Mouse (Mus musculus) midbrain, embryonic 13.5 days (tissue): ENCODE measurements around the gene Snph. TPM values are rescaled to one million over a fixed set of nuclear protein-coding genes. Genes with fewer than 3 reads are reported as not detected.

Experiments used
- ATAC-seq: fragments of 200-750 bp; cut with Nextera tagmentation; 2 replicates; pipeline ENCODE4 v1.8.0; 2017; ENCODE audit warnings: mild to moderate bottlenecking, moderate TSS enrichment, moderate library complexity
- H3K27ac ChIP-seq: fragments of 300-500 bp; sonication (generic); 2 replicates; pipeline ENCODE4 v1.5.1; 2015; ENCODE audit warnings: inconsistent platforms, mild to moderate bottlenecking, moderate library complexity
- H3K27me3 ChIP-seq: fragments of 300-500 bp; sonication (generic); 2 replicates; pipeline ENCODE4 v1.6.1; 2015; ENCODE audit warnings: mild to moderate bottlenecking, inconsistent platforms
- H3K36me3 ChIP-seq: fragments of 300-500 bp; sonication (generic); 2 replicates; pipeline ENCODE4 v1.6.1; 2015; ENCODE audit warnings: mild to moderate bottlenecking, inconsistent platforms
- H3K4me1 ChIP-seq: fragments of 300-500 bp; sonication (generic); replicated peaks from 2 replicates; pipeline ENCODE4 v1.6.1; 2015; ENCODE audit warnings: inconsistent platforms
- H3K4me2 ChIP-seq: fragments of 300-500 bp; sonication (generic); replicated peaks from 2 replicates; pipeline ENCODE4 v1.6.1; 2015; ENCODE audit warnings: moderate library complexity, mild to moderate bottlenecking, inconsistent platforms
- H3K4me3 ChIP-seq: fragments of 300-500 bp; sonication (generic); replicated peaks from 2 replicates; pipeline ENCODE4 v1.5.1; 2015; ENCODE audit warnings: mild to moderate bottlenecking, inconsistent platforms
- H3K9ac ChIP-seq: fragments of 300-500 bp; sonication (generic); replicated peaks from 2 replicates; pipeline ENCODE4 v1.6.1; 2015; ENCODE audit warnings: mild to moderate bottlenecking, inconsistent platforms
- H3K9me3 ChIP-seq: fragments of 300-500 bp; sonication (generic); 2 replicates; pipeline ENCODE4 v1.6.1; 2016; ENCODE audit warnings: mild to moderate bottlenecking, inconsistent platforms
- WGBS: fragments of 180-500 bp; shearing (Covaris S2); methylation state at CpG from one replicate; pipeline ENCODE4 v1.1.7; 2015; 5-methylcytosine and 5-hydroxymethylcytosine counted together
- polyA plus RNA-seq: library from polyadenylated mRNA; unstranded; fragments of >200 nt; fragmentation: Nextera tagmentation; extraction: Ambion mirVana; gene quantifications from 2 replicates; pipeline ENCODE4 v1.2.1, GENCODE M21; 2015

The Snph gene
- polyA plus RNA-seq, 1 experiment from 2014 or later, result 12.6 TPM

GRCm38 (mm10) chr2:151564986-151565385 lies 67.4 kb downstream of the Snph start:
- Histone ChIP-seq H3K4me2 (no peak overlapping the region), H3K27me3 (no peaks in the 10 kb centered on the region), H3K36me3 (peaks cover 52% of the 10 kb centered on the region), H3K9me3 (no peaks in the 10 kb centered on the region), H3K4me3 (no peak overlapping the region), H3K9ac (no peak overlapping the region), H3K27ac (no peak overlapping the region), H3K4me1 (no peaks in the 10 kb centered on the region)
- 86% methylated on average over 3 of the region's 3 CpGs for WGBS
- no peak for ATAC-seq

DNA sequence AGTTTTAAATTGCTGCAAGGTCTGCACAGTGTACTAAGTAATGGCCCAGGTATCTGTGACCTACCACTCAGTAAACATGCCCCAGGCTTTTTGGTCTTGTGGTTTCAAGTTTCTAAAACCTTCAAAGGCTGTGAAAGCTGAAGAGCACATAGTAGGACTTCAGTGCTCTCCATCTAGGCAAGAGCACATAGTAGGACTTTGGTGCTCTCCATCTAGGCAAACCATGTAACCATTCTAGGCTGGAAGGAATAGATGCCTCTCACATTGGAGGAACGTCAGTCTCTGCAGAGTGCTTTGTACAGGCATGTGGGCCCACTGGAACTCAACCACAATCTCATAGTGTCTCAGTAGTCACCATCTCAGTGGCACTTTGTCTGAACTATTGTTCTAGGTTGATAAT lies 68.4 kb downstream of the Snph start:
- peaks cover 62% of the 10 kb centered on the region for H3K36me3 ChIP-seq
- H3K27me3 ChIP-seq, result no peaks in the 10 kb centered on the region
- H3K4me3 ChIP-seq, result no peak overlapping the region
- H3K9ac ChIP-seq, result no peak overlapping the region
- H3K4me2 ChIP-seq, result no peak overlapping the region
- 86% methylated on average over 1 of the region's 1 CpGs for WGBS
- no peaks in the 10 kb centered on the region for H3K9me3 ChIP-seq
- no peak for ATAC-seq
- H3K27ac ChIP-seq, result no peak overlapping the region
- no peaks in the 10 kb centered on the region for H3K4me1 ChIP-seq

DNA sequence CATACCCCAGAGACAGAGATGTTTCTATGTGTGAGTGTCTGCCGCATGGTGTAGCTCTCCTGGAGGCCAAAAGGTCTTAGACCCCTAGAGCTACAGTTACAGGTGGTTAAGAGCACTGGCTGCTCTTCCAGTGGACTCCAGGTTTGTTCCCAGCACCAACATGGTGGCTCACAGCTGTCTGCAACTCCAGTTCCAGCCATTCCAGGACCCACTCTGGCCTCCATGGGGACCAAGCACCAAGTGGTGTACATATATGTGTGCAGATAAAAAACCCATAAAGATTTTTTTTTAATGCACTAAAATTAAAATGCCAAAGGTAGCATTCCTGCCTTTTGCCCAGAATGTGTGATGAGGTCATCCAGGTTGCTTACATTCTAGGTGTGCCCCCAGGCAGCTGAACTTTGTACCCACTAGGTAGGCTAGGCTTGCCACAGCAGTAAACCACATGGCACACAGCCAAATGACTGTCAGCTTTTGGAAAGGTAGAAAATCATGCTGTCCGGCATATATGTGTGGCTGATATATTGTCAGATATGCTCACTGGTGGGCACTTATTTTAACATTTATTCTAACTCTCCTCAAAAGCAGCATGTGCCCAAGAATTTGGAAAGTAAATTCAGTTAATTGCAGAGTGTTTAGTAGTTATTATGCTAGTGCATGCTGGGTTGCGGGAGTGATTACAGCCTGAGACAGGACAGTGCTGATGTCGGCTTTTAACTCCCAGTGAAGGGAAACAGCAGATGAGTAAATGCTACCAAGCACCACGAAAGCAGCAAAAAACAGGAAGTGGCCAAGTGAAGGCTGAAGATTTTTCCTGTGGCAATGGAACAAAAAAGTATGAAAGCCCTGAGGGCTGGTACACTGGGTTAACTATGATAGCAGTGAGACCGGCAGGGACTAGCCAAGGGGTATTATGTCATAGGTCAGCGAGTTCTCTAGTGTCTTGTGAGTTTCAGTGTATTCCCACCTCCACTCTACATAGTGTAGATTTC lies 69.2 kb downstream of the Snph start:
- WGBS, result 93% methylated on average over 7 of the region's 7 CpGs
- Histone ChIP-seq H3K9me3 (no peaks in the 10 kb centered on the region), H3K9ac (no peak overlapping the region), H3K27ac (no peak overlapping the region), H3K4me2 (no peak overlapping the region), H3K4me3 (no peak overlapping the region), H3K36me3 (peaks cover 69% of the 10 kb centered on the region), H3K4me1 (no peaks in the 10 kb centered on the region), H3K27me3 (no peaks in the 10 kb centered on the region)
- no peak for ATAC-seq

- H3K9ac ChIP-seq, result no peak overlapping the region
- H3K27me3 ChIP-seq, result no peaks in the 10 kb centered on the region
- H3K4me3 ChIP-seq, result no peak overlapping the region
- H3K27ac ChIP-seq, result no peak overlapping the region
- H3K36me3 ChIP-seq, result peaks cover 70% of the 10 kb centered on the region
- peaks cover 28% of the 10 kb centered on the region for H3K4me1 ChIP-seq
- H3K4me2 ChIP-seq, result no peak overlapping the region
- no peaks in the 10 kb centered on the region for H3K9me3 ChIP-seq
- no peak for ATAC-seq
- WGBS, result 96% methylated on average over 3 of the region's 3 CpGs
Observed at GRCm38 (mm10) chr2:151549615-151550121, 82.7 kb downstream of the Snph start.

DNA sequence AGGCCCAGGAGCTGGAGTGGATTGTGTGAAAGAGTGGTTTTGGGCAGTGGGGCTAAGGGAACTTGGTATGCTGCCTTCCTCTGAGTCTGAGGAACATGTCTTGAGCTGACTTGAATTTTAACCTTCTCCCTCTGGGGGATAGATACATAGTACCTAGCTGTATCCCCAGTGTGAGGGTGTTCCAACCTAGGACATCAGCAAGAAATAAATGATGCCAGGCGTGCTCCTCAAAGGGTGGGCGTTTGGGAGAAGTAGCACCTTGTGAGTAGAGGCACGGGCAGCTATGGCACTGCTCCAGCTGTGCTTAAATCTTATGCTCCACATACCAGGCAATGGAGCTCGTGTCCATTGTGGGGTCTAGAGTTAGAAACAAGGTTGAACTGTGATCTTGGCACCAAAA lies 85.8 kb downstream of the Snph start:
- peaks cover 44% of the 10 kb centered on the region for H3K36me3 ChIP-seq
- H3K4me3 ChIP-seq, result no peak overlapping the region
- peaks cover 45% of the 10 kb centered on the region for H3K4me1 ChIP-seq
- H3K4me2 ChIP-seq, result no peak overlapping the region
- H3K27me3 ChIP-seq, result no peaks in the 10 kb centered on the region
- no peak for ATAC-seq
- H3K9ac ChIP-seq, result no peak overlapping the region
- H3K9me3 ChIP-seq, result no peaks in the 10 kb centered on the region
- H3K27ac ChIP-seq, result no peak overlapping the region
- 93% methylated on average over 4 of the region's 4 CpGs for WGBS

- Histone ChIP-seq H3K9ac (peak overlapping the region; percentile 44), H3K9me3 (no peaks in the 10 kb centered on the region), H3K27me3 (no peaks in the 10 kb centered on the region), H3K4me3 (peak overlapping the region; percentile 80; the same call in 1 of the 2 replicates), H3K4me1 (peaks cover 49% of the 10 kb centered on the region), H3K36me3 (peaks cover 26% of the 10 kb centered on the region), H3K4me2 (peak overlapping the region; percentile 79), H3K27ac (no peak overlapping the region)
- WGBS, result 49% methylated on average over 6 of the region's 6 CpGs
- no peak for ATAC-seq
Observed at GRCm38 (mm10) chr2:151544673-151545072, 87.7 kb downstream of the Snph start.

DNA sequence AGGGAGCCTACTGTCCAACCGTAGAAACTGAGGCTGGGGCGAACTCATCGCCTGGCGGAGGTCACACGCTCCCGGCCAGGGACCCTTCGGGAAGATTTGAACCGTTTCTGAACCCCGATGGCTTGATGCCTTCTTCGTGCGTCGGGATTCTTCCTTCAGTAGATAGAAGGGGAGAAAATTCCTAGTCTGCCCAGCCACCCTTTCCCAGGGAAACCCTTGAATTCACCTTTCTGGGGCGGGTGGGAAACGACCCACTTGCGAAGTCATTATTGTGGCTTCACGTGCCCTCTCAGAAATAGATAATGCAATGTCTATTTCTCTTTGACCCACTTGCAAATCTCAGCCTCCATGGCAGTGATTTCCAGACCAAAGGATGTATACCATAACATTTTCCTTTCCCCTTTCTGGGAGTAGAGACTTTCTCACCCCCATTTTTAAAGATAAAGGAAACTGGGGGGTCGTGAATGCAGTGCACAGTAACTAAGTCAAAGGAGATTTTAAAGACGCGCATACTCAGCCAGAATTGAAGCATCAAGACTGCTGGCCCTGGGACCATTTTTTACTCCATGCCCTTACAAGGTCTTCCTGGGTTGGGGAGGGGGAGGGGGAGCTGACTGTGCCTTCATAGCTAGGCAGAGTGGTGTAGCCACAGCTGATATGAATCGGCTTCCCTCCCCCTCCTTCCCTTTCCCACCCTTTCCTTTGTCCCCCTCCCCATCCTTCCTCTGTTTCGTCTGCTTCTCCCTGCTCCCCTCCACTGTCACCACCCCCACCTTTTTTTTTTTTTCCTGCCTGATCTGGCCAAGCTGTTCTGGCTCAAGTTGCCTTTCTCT lies 89.1 kb downstream of the Snph start:
- Histone ChIP-seq H3K36me3 (peaks cover 23% of the 10 kb centered on the region), H3K27ac (peak overlapping the region; percentile 89), H3K9me3 (no peaks in the 10 kb centered on the region), H3K4me3 (peak overlapping the region; percentile 80), H3K4me2 (peak overlapping the region; percentile 79), H3K27me3 (no peaks in the 10 kb centered on the region), H3K4me1 (peaks cover 46% of the 10 kb centered on the region), H3K9ac (peak overlapping the region; percentile 91)
- WGBS, result 2% methylated on average over 20 of the region's 21 CpGs
- ATAC-seq, result 0 out of 2 replicates have a peak, but pooled peaks have one; percentile 15

GRCm38 (mm10) chr2:151542323-151543062 lies 89.9 kb downstream of the Snph start, which contains the start of gene Fkbp1a:
Gene Fkbp1a, plus strand, starts transcription at chr2:151542483.
- H3K4me2 ChIP-seq, result peak within 1 kb of the TSS; percentile 79
- ATAC-seq, result peak; percentile 98
- H3K9ac ChIP-seq, result peak within 1 kb of the TSS; percentile 91
- H3K27me3 ChIP-seq, result no peaks in the 10 kb centered on the region
- no peaks in the 10 kb centered on the region for H3K9me3 ChIP-seq
- peak within 1 kb of the TSS; percentile 80 for H3K4me3 ChIP-seq
- H3K36me3 ChIP-seq, result peaks cover 21% of the 10 kb centered on the region
- H3K27ac ChIP-seq, result peak within 1 kb of the TSS; percentile 89
- peaks cover 41% of the 10 kb centered on the region for H3K4me1 ChIP-seq
- WGBS, result under 1% methylated on average over 91 of the region's 93 CpGs

Other genes starting within 250 kb of the Snph start
- not detected in 2 replicates for gene 4921509C19Rik, start 156.4 kb downstream of the Snph start, polyA plus RNA-seq
- 292 and 298 TPM in 2 replicates for gene Nsfl1c, start 138.4 kb downstream of the Snph start, polyA plus RNA-seq
- gene Fkbp1a, start 90.1 kb downstream of the Snph start, polyA plus RNA-seq, result 507 and 515 TPM in 2 replicates
- gene Sdcbp2, start 60.0 kb downstream of the Snph start, polyA plus RNA-seq, result 0.61 and 0.62 TPM in 2 replicates
- not detected in 2 replicates for gene Rad21l, start 35.9 kb upstream of the Snph start, polyA plus RNA-seq
- 15.1 and 16.0 TPM in 2 replicates for gene Tmem74b, start 69.4 kb upstream of the Snph start, polyA plus RNA-seq
- gene Psmf1, start 111.6 kb upstream of the Snph start, polyA plus RNA-seq, result 58.2 and 60.8 TPM in 2 replicates
- gene Rspo4, start 210.3 kb upstream of the Snph start, polyA plus RNA-seq, result 0.07 and 0.08 TPM in 2 replicates